Mouse (Mus musculus): Measurements from ENCODE around the gene Kpna4. TPM values are rescaled to one million over a fixed set of nuclear protein-coding genes. Genes with fewer than 3 reads are reported as not detected.
A peak's percentile ranks its signal among the peaks of the same experiment; 100 is the strongest.

Kpna4 gene
- polyA plus RNA-seq, 1 experiment from 2014 or later: 42.9 TPM

DNA sequence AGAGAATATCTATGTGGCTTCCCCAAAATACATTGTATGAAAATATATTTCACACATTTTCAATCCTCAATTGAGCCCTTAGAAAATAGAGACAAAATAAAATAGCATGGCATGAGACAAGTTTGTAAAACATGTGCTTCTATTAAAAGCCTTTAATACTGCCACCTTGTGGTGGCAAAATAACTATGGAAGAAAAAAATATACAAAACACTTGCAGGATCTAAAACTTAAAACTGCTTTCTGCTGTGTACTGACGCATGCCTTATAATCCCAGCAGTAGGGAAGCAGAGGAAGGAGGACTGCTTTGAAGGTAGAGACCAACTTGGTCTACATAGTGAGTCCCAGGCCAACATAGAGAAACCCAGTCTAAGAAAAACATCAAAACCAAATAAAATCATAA is 62.9 kb downstream of the Kpna4 start:
- no peaks in the 10 kb centered on the region for H3K9me3 ChIP-seq
- 0 out of 2 replicates have a peak, but pooled peaks have one; percentile 53 for ATAC-seq (replicated peaks)
- no peaks in the 10 kb centered on the region for H3K4me1 ChIP-seq
- H3K27ac ChIP-seq (replicated peaks): no peak overlapping the region
- no peaks in the 10 kb centered on the region for H3K27me3 ChIP-seq
- WGBS: 19% methylated on average over 1 of the region's 1 CpGs
- H3K36me3 ChIP-seq: no peaks in the 10 kb centered on the region
- H3K9ac ChIP-seq (replicated peaks): no peak overlapping the region
- no peak overlapping the region for H3K4me3 ChIP-seq
- H3K4me2 ChIP-seq (replicated peaks): no peak overlapping the region

GRCm38 (mm10) chr3:69062764-69063163 is 64.1 kb downstream of the Kpna4 start:
- H3K4me3 ChIP-seq: no peak overlapping the region
- WGBS: 91% methylated on average over 1 of the region's 1 CpGs

DNA sequence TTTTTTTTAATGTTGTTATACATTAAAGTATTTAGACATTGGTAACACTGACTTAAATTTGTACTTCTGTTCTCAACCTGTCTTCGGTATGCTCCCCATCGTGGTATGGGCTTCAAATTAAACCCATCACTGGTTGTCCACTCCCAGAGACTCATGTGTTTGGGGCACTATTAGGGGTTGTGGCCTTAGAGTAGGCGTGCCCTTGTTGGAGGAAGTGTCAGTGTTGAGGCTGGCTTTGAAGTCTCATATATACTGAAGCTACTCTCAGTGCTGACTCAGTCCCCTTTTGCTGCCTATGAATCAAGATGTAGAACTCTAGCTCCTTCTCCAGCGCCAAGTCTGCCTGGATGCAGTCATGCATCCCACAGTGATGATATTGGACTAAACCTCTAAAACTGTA is 66.2 kb downstream of the Kpna4 start:
- WGBS: 97% methylated on average over 4 of the region's 4 CpGs
- H3K9ac ChIP-seq (replicated peaks): no peak overlapping the region

More at GRCm38 (mm10) chr3:69062764-69063163, 64.1 kb downstream of the Kpna4 start:
- Histone ChIP-seq H3K27me3 (no peaks in the 10 kb centered on the region), H3K9me3 (no peaks in the 10 kb centered on the region), H3K36me3 (no peaks in the 10 kb centered on the region), H3K4me2 (replicated peaks) (no peak overlapping the region), H3K4me1 (no peaks in the 10 kb centered on the region), H3K27ac (replicated peaks) (no peak overlapping the region), H3K9ac (replicated peaks) (no peak overlapping the region)
- no peak for ATAC-seq (replicated peaks)

DNA sequence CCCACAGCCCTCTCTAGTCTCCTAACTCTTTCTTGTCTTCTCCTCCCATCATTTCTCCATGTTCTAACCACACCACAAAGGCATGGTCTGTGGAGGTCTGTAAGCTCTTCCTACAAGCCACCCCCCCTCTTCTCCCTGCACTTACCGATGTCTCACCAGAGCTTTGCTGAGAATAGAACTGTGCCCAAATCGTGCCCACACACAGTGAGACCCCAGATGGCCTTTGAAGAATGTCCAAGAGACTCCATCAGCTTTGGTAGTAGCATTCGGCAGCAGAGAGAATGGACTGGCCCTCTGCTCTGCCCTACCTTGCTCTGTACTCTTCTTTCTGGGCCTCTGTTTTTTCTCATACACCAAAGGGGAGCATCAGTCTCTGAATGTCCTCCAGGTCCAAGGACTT is 71.0 kb downstream of the Kpna4 start:
- 80% methylated on average over 3 of the region's 3 CpGs for WGBS
- Histone ChIP-seq H3K4me1 (no peaks in the 10 kb centered on the region), H3K9me3 (no peaks in the 10 kb centered on the region), H3K9ac (replicated peaks) (no peak overlapping the region), H3K36me3 (no peaks in the 10 kb centered on the region), H3K27ac (replicated peaks) (no peak overlapping the region), H3K27me3 (no peaks in the 10 kb centered on the region), H3K4me2 (replicated peaks) (no peak overlapping the region), H3K4me3 (no peak overlapping the region)
- ATAC-seq (replicated peaks): no peak

More for the DNA sequence above, 66.2 kb downstream of the Kpna4 start:
- Histone ChIP-seq H3K36me3 (no peaks in the 10 kb centered on the region), H3K27ac (replicated peaks) (no peak overlapping the region), H3K4me1 (no peaks in the 10 kb centered on the region), H3K9me3 (no peaks in the 10 kb centered on the region), H3K4me3 (no peak overlapping the region), H3K27me3 (no peaks in the 10 kb centered on the region), H3K4me2 (replicated peaks) (no peak overlapping the region)
- no peak for ATAC-seq (replicated peaks)

- Histone ChIP-seq H3K4me1 (no peaks in the 10 kb centered on the region), H3K9ac (replicated peaks) (no peak overlapping the region), H3K9me3 (no peaks in the 10 kb centered on the region), H3K27ac (replicated peaks) (no peak overlapping the region), H3K36me3 (no peaks in the 10 kb centered on the region), H3K27me3 (no peaks in the 10 kb centered on the region), H3K4me3 (no peak overlapping the region), H3K4me2 (replicated peaks) (no peak overlapping the region)
- WGBS: 87% methylated on average over 7 of the region's 7 CpGs
- no peak for ATAC-seq (replicated peaks)
These were observed 72.0 kb downstream of the Kpna4 start for GRCm38 (mm10) chr3:69054760-69055432.

GRCm38 (mm10) chr3:69051894-69052293 is 75.0 kb downstream of the Kpna4 start:
- H3K4me3 ChIP-seq: no peak overlapping the region
- ATAC-seq (replicated peaks): no peak
- H3K4me1 ChIP-seq: no peaks in the 10 kb centered on the region
- no peaks in the 10 kb centered on the region for H3K27me3 ChIP-seq
- no peaks in the 10 kb centered on the region for H3K36me3 ChIP-seq
- H3K9ac ChIP-seq (replicated peaks): no peak overlapping the region
- H3K9me3 ChIP-seq: no peaks in the 10 kb centered on the region
- WGBS: 91% methylated on average over 11 of the region's 11 CpGs
- no peak overlapping the region for H3K27ac ChIP-seq (replicated peaks)
- no peak overlapping the region for H3K4me2 ChIP-seq (replicated peaks)

GRCm38 (mm10) chr3:69049011-69049410 is 77.9 kb downstream of the Kpna4 start:
- peaks cover 8% of the 10 kb centered on the region for H3K4me1 ChIP-seq
- no peaks in the 10 kb centered on the region for H3K27me3 ChIP-seq
- H3K36me3 ChIP-seq: no peaks in the 10 kb centered on the region
- 62% methylated on average over 6 of the region's 6 CpGs for WGBS
- no peak for ATAC-seq (replicated peaks)
- no peak overlapping the region for H3K27ac ChIP-seq (replicated peaks)
- no peak overlapping the region for H3K9ac ChIP-seq (replicated peaks)
- no peak overlapping the region for H3K4me3 ChIP-seq
- no peaks in the 10 kb centered on the region for H3K9me3 ChIP-seq
- H3K4me2 ChIP-seq (replicated peaks): no peak overlapping the region

GRCm38 (mm10) chr3:69047684-69048083 is 79.2 kb downstream of the Kpna4 start:
- Histone ChIP-seq H3K27ac (replicated peaks) (no peak overlapping the region), H3K9me3 (no peaks in the 10 kb centered on the region), H3K4me1 (peaks cover 20% of the 10 kb centered on the region), H3K9ac (replicated peaks) (no peak overlapping the region), H3K4me2 (replicated peaks) (no peak overlapping the region), H3K36me3 (no peaks in the 10 kb centered on the region), H3K27me3 (no peaks in the 10 kb centered on the region), H3K4me3 (no peak overlapping the region)
- no peak for ATAC-seq (replicated peaks)
- 77% methylated on average over 4 of the region's 4 CpGs for WGBS

GRCm38 (mm10) chr3:69046509-69046908 is 80.4 kb downstream of the Kpna4 start:
- Histone ChIP-seq H3K9ac (replicated peaks) (no peak overlapping the region), H3K4me3 (no peak overlapping the region), H3K9me3 (no peaks in the 10 kb centered on the region), H3K27me3 (no peaks in the 10 kb centered on the region), H3K4me1 (peaks cover 26% of the 10 kb centered on the region), H3K36me3 (no peaks in the 10 kb centered on the region), H3K4me2 (replicated peaks) (no peak overlapping the region), H3K27ac (replicated peaks) (no peak overlapping the region)
- 78% methylated on average over 4 of the region's 4 CpGs for WGBS
- ATAC-seq (replicated peaks): no peak

- peaks cover 33% of the 10 kb centered on the region for H3K4me1 ChIP-seq
- H3K9me3 ChIP-seq: no peaks in the 10 kb centered on the region
- H3K9ac ChIP-seq (replicated peaks): peak overlapping the region; percentile 86
- no peaks in the 10 kb centered on the region for H3K36me3 ChIP-seq
- 23% methylated on average over 13 of the region's 13 CpGs for WGBS
- H3K27ac ChIP-seq (replicated peaks): no peak overlapping the region
- H3K4me3 ChIP-seq: peak overlapping the region; percentile 95
- no peaks in the 10 kb centered on the region for H3K27me3 ChIP-seq
- ATAC-seq (replicated peaks): no peak
- peak overlapping the region; percentile 92 for H3K4me2 ChIP-seq (replicated peaks)
These were observed 81.2 kb downstream of the Kpna4 start for GRCm38 (mm10) chr3:69045750-69046149.

- Histone ChIP-seq H3K9me3 (no peaks in the 10 kb centered on the region), H3K36me3 (0 out of 2 replicates have a peak, but pooled peaks cover under 1% of the 10 kb centered on the region), H3K27ac (replicated peaks) (peak overlapping the region; percentile 96), H3K27me3 (no peaks in the 10 kb centered on the region), H3K4me1 (peaks cover 36% of the 10 kb centered on the region), H3K4me2 (replicated peaks) (peak overlapping the region; percentile 92), H3K9ac (replicated peaks) (peak overlapping the region; percentile 86), H3K4me3 (peak overlapping the region; percentile 95)
- 7% methylated on average over 9 of the region's 9 CpGs for WGBS
- peak; percentile 27 for ATAC-seq (replicated peaks)
These were observed 81.6 kb downstream of the Kpna4 start for GRCm38 (mm10) chr3:69045400-69045703.

GRCm38 (mm10) chr3:69044645-69045399 is 82.1 kb downstream of the Kpna4 start, which contains the start of gene Trim59:
Gene Trim59, minus strand, starts transcription at chr3:69044755.
- Histone ChIP-seq H3K4me3 (peak within 1 kb of the TSS; percentile 95), H3K4me2 (replicated peaks) (peak within 1 kb of the TSS; percentile 92), H3K36me3 (0 out of 2 replicates have a peak, but pooled peaks cover 4% of the 10 kb centered on the region), H3K4me1 (peaks cover 40% of the 10 kb centered on the region), H3K27me3 (no peaks in the 10 kb centered on the region), H3K9me3 (no peaks in the 10 kb centered on the region), H3K27ac (replicated peaks) (peak within 1 kb of the TSS; percentile 96), H3K9ac (replicated peaks) (peak within 1 kb of the TSS; percentile 86)
- peak; percentile 97 for ATAC-seq (replicated peaks)
- WGBS: under 1% methylated on average over 80 of the region's 80 CpGs

Data from forebrain, embryonic 15.5 days (tissue).